Mouse (Mus musculus) embryonic fibroblast, embryonic 13.5 days (primary cell): ENCODE measurements around the gene Dgkg.

Source experiments
- CTCF ChIP-seq: IDR thresholded peaks from 2 replicates; pipeline ENCODE4 v1.5.1; 2011; ENCODE audit warnings: mild to moderate bottlenecking, control low read depth, low read length, moderate library complexity, borderline replicate concordance; ENCODE audit not compliant: insufficient read depth
- POLR2A ChIP-seq: IDR thresholded peaks from 2 replicates; pipeline ENCODE4 v1.6.1; 2011; ENCODE audit warnings: low read depth, mild to moderate bottlenecking, control low read depth, low read length, moderate library complexity

GRCm38 (mm10) chr16:22531834-22532233 is 125.2 kb downstream of the Dgkg start:
- no peak for TF ChIP-seq POLR2A
- TF ChIP-seq CTCF = no peak
